Mouse (Mus musculus) forebrain, embryonic 13.5 days (tissue): Measurements from ENCODE around the gene Scn8a. TPM values are rescaled to one million over a fixed set of nuclear protein-coding genes. Genes with fewer than 3 reads are reported as not detected.
"Not testable (repeated sequence)": the region's sequence is repeated elsewhere in the genome, so short reads cannot be mapped to it uniquely, and the experiment has no call there.

Experiments
- ATAC-seq: fragments of 200-750 bp; cut with Nextera tagmentation; 2 replicates; pipeline ENCODE4 v1.8.0; 2017
- H3K27ac ChIP-seq: fragments of 300-500 bp; sonication (generic); 2 replicates; pipeline ENCODE4 v1.5.1; 2015; ENCODE audit warnings: inconsistent platforms, mild to moderate bottlenecking, moderate library complexity
- H3K27me3 ChIP-seq: fragments of 300-500 bp; sonication (generic); 2 replicates; pipeline ENCODE4 v1.6.1; 2015; ENCODE audit warnings: mild to moderate bottlenecking, inconsistent platforms
- H3K36me3 ChIP-seq: fragments of 300-500 bp; sonication (generic); 2 replicates; pipeline ENCODE4 v1.6.1; 2015; ENCODE audit warnings: mild to moderate bottlenecking, inconsistent platforms; ENCODE audit not compliant: poor library complexity, severe bottlenecking
- H3K4me1 ChIP-seq: fragments of 300-500 bp; sonication (generic); 2 replicates; pipeline ENCODE4 v1.6.1; 2015; ENCODE audit warnings: inconsistent platforms
- H3K4me2 ChIP-seq: fragments of 300-500 bp; sonication (generic); 2 replicates; pipeline ENCODE4 v1.6.1; 2015; ENCODE audit warnings: inconsistent platforms, mild to moderate bottlenecking, moderate library complexity
- H3K4me3 ChIP-seq: fragments of 300-500 bp; sonication (generic); 2 replicates; pipeline ENCODE4 v1.5.1; 2015; ENCODE audit warnings: mild to moderate bottlenecking, inconsistent platforms
- H3K9ac ChIP-seq: fragments of 300-500 bp; sonication (generic); 2 replicates; pipeline ENCODE4 v1.6.1; 2015; ENCODE audit warnings: mild to moderate bottlenecking, inconsistent platforms
- H3K9me3 ChIP-seq: fragments of 300-500 bp; sonication (generic); replicated peaks from 2 replicates; pipeline ENCODE4 v1.6.1; 2016; ENCODE audit warnings: inconsistent platforms
- WGBS: fragments of 180-500 bp; shearing (Covaris S2); methylation state at CpG from one replicate; pipeline ENCODE4 v1.1.7; 2015; 5-methylcytosine and 5-hydroxymethylcytosine counted together
- polyA plus RNA-seq: library from polyadenylated mRNA; unstranded; fragments of >200 nt; fragmentation: Nextera tagmentation; extraction: Ambion mirVana; gene quantifications from 2 replicates; pipeline ENCODE4 v1.2.1, GENCODE M21; 2015

Scn8a gene
- polyA plus RNA-seq, result 13.3 and 17.1 TPM in 2 replicates

- Histone ChIP-seq H3K4me2 (peak within 1 kb of the TSS; percentile 89), H3K9me3 (peaks cover 3% of the 10 kb centered on the region; the same call in 1 of the 2 replicates), H3K27ac (no peak within 1 kb of the TSS; the same call in 1 of the 2 replicates), H3K9ac (peak within 1 kb of the TSS; percentile 65), H3K36me3 (no peaks in the 10 kb centered on the region), H3K27me3 (peaks cover 20% of the 10 kb centered on the region), H3K4me1 (peaks cover 30% of the 10 kb centered on the region), H3K4me3 (peak within 1 kb of the TSS; percentile 84)
- 63% methylated on average over 7 of the region's 7 CpGs for WGBS
- no peak for ATAC-seq
Observed at GRCm38 (mm10) chr15:100869558-100869957, at the start of gene Scn8a. Gene Scn8a (plus strand): TSS chr15:100869858.

DNA sequence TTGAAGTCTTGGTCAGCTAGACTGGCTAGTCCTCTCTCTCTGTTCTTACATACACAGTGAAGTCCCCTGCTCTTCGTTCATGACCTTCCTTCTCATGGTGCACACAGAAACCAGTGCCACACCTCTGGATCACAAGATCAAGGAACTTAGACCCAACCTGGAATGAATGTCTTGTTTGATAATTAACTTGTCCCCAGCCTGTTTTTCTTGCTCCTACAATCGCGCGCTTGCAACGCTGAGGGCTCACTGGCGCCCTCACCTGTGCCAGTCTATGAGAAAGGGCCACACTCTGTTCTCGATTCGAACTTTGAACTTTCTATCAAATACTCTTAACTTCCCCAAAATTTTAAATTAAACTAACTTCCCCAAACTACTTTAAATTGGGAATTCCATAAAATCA, 47.8 kb upstream of the Scn8a start:
- H3K9ac ChIP-seq, result no peak overlapping the region
- no peak overlapping the region for H3K4me3 ChIP-seq
- no peak overlapping the region for H3K4me2 ChIP-seq
- WGBS, result 63% methylated on average over 8 of the region's 8 CpGs
- no peaks in the 10 kb centered on the region for H3K9me3 ChIP-seq
- peaks cover 6% of the 10 kb centered on the region for H3K4me1 ChIP-seq
- no peak for ATAC-seq
- H3K27me3 ChIP-seq, result peaks cover 18% of the 10 kb centered on the region
- peaks cover 14% of the 10 kb centered on the region for H3K36me3 ChIP-seq
- H3K27ac ChIP-seq, result no peak overlapping the region

DNA sequence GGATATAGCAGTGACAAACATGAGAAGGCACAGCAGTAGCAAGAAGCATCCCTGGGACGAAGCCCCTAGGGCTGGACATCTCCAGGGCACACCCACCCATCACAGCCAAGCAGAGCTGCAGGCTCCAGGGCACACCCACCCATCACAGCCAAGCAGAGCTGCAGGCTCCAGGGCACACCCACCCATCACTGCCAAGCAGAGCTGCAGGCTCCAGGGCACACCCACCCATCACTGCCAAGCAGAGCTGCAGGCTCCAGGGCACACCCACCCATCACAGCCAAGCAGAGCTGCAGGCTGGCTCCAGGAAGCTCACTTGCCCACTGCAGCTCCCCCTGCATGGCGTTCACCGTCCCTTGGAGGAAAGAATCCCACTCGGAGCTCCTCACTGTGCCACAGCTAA, 47.3 kb upstream of the Scn8a start:
- not testable (repeated sequence) for H3K9ac ChIP-seq, H3K4me1 ChIP-seq, H3K4me2 ChIP-seq, H3K36me3 ChIP-seq, ATAC-seq, H3K27ac ChIP-seq, H3K9me3 ChIP-seq, H3K4me3 ChIP-seq
- peaks cover 18% of the 10 kb centered on the region for H3K27me3 ChIP-seq
- WGBS, result 78% methylated on average over 4 of the region's 4 CpGs

DNA sequence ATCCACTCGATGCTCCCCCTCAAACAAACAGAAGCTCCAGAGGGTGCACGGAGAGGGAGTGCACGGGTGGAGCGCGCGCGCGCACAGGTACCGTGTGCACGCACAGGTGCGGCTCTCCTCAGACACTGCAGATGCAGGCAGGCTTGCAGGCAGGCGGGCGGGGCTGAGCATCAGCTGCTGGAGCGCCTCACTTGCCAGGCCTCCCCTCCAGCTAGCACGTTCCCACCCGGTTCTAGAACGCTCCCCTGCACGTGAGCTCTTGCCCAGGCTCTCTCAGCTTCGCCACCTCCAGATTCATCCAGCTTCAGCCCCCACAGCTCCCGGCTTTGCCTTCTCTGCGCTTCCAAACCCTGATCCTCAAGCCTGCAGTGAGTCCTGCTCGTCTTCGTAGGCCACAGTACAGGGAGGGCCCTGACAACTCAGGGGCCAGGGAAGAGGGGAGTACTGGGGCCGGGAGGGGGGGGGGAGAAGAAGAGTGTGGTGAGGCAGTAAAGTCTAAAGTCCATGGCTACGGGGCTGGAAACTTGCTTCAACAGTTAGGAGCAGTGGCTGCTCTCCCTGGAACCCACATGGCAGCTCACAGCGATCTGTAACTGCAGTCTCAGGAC, 44.3 kb upstream of the Scn8a start:
- no peak overlapping the region; the same call in 1 of the 2 replicates for H3K27ac ChIP-seq
- 14% methylated on average over 26 of the region's 26 CpGs for WGBS
- peaks cover 18% of the 10 kb centered on the region for H3K27me3 ChIP-seq
- H3K4me1 ChIP-seq, result peaks cover 6% of the 10 kb centered on the region
- no peaks in the 10 kb centered on the region for H3K36me3 ChIP-seq
- peak overlapping the region; percentile 15; the same call in 1 of the 2 replicates for H3K4me3 ChIP-seq
- no peaks in the 10 kb centered on the region for H3K9me3 ChIP-seq
- ATAC-seq, result peak; percentile 53; the same call in 1 of the 2 replicates
- peak overlapping the region; percentile 48 for H3K4me2 ChIP-seq
- no peak overlapping the region; the same call in 1 of the 2 replicates for H3K9ac ChIP-seq

GRCm38 (mm10) chr15:100826076-100826475, 43.6 kb upstream of the Scn8a start:
- 0 out of 2 replicates have a peak, but pooled peaks cover 6% of the 10 kb centered on the region for H3K9me3 ChIP-seq
- H3K4me3 ChIP-seq, result no peak overlapping the region
- H3K4me1 ChIP-seq, result peaks cover 6% of the 10 kb centered on the region
- 84% methylated on average over 8 of the region's 8 CpGs for WGBS
- H3K36me3 ChIP-seq, result no peaks in the 10 kb centered on the region
- no peak overlapping the region for H3K9ac ChIP-seq
- peaks cover 18% of the 10 kb centered on the region for H3K27me3 ChIP-seq
- H3K4me2 ChIP-seq, result no peak overlapping the region
- H3K27ac ChIP-seq, result no peak overlapping the region
- peak; percentile 10; the same call in 1 of the 2 replicates for ATAC-seq

- Histone ChIP-seq H3K4me3 (no peak overlapping the region), H3K9ac (no peak overlapping the region), H3K36me3 (no peaks in the 10 kb centered on the region), H3K9me3 (0 out of 2 replicates have a peak, but pooled peaks cover 6% of the 10 kb centered on the region), H3K4me1 (peaks cover 6% of the 10 kb centered on the region), H3K27ac (no peak overlapping the region), H3K27me3 (peaks cover 12% of the 10 kb centered on the region), H3K4me2 (no peak overlapping the region)
- ATAC-seq, result no peak
- 90% methylated on average over 9 of the region's 9 CpGs for WGBS
Observed at GRCm38 (mm10) chr15:100829775-100830174, 39.9 kb upstream of the Scn8a start.

- H3K27me3 ChIP-seq, result peaks cover 4% of the 10 kb centered on the region; the same call in 1 of the 2 replicates
- no peak overlapping the region for H3K9ac ChIP-seq
- ATAC-seq, result no peak
- H3K36me3 ChIP-seq, result no peaks in the 10 kb centered on the region
- no peak overlapping the region for H3K4me2 ChIP-seq
- WGBS, result 54% methylated on average over 6 of the region's 6 CpGs
- H3K4me3 ChIP-seq, result no peak overlapping the region
- no peaks in the 10 kb centered on the region for H3K4me1 ChIP-seq
- H3K27ac ChIP-seq, result no peak overlapping the region
- 0 out of 2 replicates have a peak, but pooled peaks cover 6% of the 10 kb centered on the region for H3K9me3 ChIP-seq
Observed at GRCm38 (mm10) chr15:100830682-100831081, 39.0 kb upstream of the Scn8a start.

- Histone ChIP-seq H3K27ac (no peak overlapping the region), H3K9me3 (0 out of 2 replicates have a peak, but pooled peaks cover 6% of the 10 kb centered on the region), H3K9ac (no peak overlapping the region), H3K4me3 (no peak overlapping the region), H3K4me2 (no peak overlapping the region), H3K27me3 (no peaks in the 10 kb centered on the region), H3K4me1 (no peaks in the 10 kb centered on the region), H3K36me3 (no peaks in the 10 kb centered on the region)
- ATAC-seq, result no peak
- 85% methylated on average over 8 of the region's 8 CpGs for WGBS
Observed at GRCm38 (mm10) chr15:100832144-100832543, 37.5 kb upstream of the Scn8a start.

GRCm38 (mm10) chr15:100832784-100833183, 36.9 kb upstream of the Scn8a start:
- no peak overlapping the region for H3K9ac ChIP-seq
- H3K36me3 ChIP-seq, result no peaks in the 10 kb centered on the region
- WGBS, result 29% methylated on average over 7 of the region's 7 CpGs
- no peaks in the 10 kb centered on the region for H3K27me3 ChIP-seq
- no peak overlapping the region for H3K4me2 ChIP-seq
- H3K9me3 ChIP-seq, result peaks cover 8% of the 10 kb centered on the region
- ATAC-seq, result no peak
- no peak overlapping the region for H3K27ac ChIP-seq
- no peaks in the 10 kb centered on the region for H3K4me1 ChIP-seq
- no peak overlapping the region for H3K4me3 ChIP-seq

- H3K4me1 ChIP-seq, result no peaks in the 10 kb centered on the region
- H3K4me2 ChIP-seq, result no peak overlapping the region
- H3K4me3 ChIP-seq, result no peak overlapping the region
- WGBS, result 85% methylated on average over 8 of the region's 8 CpGs
- no peak overlapping the region for H3K27ac ChIP-seq
- H3K9me3 ChIP-seq, result peaks cover 6% of the 10 kb centered on the region
- H3K9ac ChIP-seq, result no peak overlapping the region
- H3K27me3 ChIP-seq, result no peaks in the 10 kb centered on the region
- H3K36me3 ChIP-seq, result no peaks in the 10 kb centered on the region
- no peak for ATAC-seq
Observed at GRCm38 (mm10) chr15:100836729-100837128, 32.9 kb upstream of the Scn8a start.

DNA sequence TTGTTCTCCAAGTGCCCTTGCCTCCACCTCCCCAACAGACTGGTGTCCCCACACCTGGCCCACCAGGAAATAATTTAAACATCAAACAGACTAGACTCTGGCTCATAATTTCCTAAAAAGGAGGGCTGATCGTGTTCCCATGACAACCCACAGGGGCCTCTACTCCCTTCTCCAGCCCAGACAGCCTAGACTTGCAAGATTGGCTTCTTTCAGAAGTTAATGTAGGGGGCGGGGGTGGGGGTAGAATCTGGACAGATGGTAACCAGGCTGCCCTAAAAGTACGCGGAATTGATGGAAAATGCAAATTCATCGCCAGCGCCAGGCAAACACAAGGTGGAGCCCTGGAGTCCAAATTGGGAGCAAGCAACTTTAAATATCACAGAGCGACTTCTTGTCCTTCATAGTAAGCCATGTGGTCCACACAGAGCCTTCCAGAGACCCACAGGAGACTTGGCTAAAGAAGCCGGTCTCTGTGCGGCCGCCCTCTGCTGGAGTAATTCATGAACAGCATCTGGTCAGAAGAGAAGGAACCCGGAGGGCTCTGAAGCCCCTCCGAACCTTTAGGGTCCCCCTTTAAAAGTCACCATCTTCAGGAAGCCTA, 31.0 kb upstream of the Scn8a start:
- Histone ChIP-seq H3K27me3 (no peaks in the 10 kb centered on the region), H3K4me2 (no peak overlapping the region), H3K9ac (no peak overlapping the region), H3K4me1 (no peaks in the 10 kb centered on the region), H3K36me3 (no peaks in the 10 kb centered on the region), H3K27ac (no peak overlapping the region), H3K4me3 (no peak overlapping the region), H3K9me3 (peaks cover 6% of the 10 kb centered on the region)
- 47% methylated on average over 12 of the region's 12 CpGs for WGBS
- ATAC-seq, result 0 out of 2 replicates have a peak, but pooled peaks have one; percentile 6

GRCm38 (mm10) chr15:100844336-100844735, 25.3 kb upstream of the Scn8a start:
- H3K9ac ChIP-seq, result no peak overlapping the region
- 85% methylated on average over 7 of the region's 7 CpGs for WGBS
- H3K4me2 ChIP-seq, result no peak overlapping the region

More at GRCm38 (mm10) chr15:100844336-100844735, 25.3 kb upstream of the Scn8a start:
- H3K4me3 ChIP-seq, result no peak overlapping the region
- no peaks in the 10 kb centered on the region for H3K36me3 ChIP-seq
- 0 out of 2 replicates have a peak, but pooled peaks cover 9% of the 10 kb centered on the region for H3K4me1 ChIP-seq
- ATAC-seq, result no peak
- H3K9me3 ChIP-seq, result peaks cover 4% of the 10 kb centered on the region; the same call in 1 of the 2 replicates
- no peaks in the 10 kb centered on the region for H3K27me3 ChIP-seq
- no peak overlapping the region for H3K27ac ChIP-seq
